Mouse (Mus musculus) testis, adult 2 months (tissue): ENCODE measurements at regions not wholly inside any gene's neighbourhood (a gene's known extent, or its start where the extent isn't known, plus 50 kb on each side); places are given as distances from the start of the nearest gene placed in this dataset.

Source experiments
- CTCF ChIP-seq: fragments of 200-500 bp; IDR thresholded peaks from 2 replicates; pipeline ENCODE4 v1.5.1; 2012; ENCODE audit warnings: low read depth, mild to moderate bottlenecking, inconsistent platforms, low read length, moderate library complexity; ENCODE audit not compliant: control insufficient read depth, insufficient read depth, insufficient replicate concordance
- POLR2A ChIP-seq: fragments of 200-500 bp; IDR thresholded peaks from 2 replicates; pipeline ENCODE4 v1.6.1; 2012; ENCODE audit warnings: low read depth, mild to moderate bottlenecking, inconsistent platforms, low read length, moderate library complexity; ENCODE audit not compliant: control insufficient read depth

GRCm38 (mm10) chr6:100133970-100134369 is 153.3 kb downstream of the Rybp start:
- no peak for TF ChIP-seq CTCF
- TF ChIP-seq POLR2A, result no peak
